Mouse (Mus musculus) testis, adult 2 months (tissue): ENCODE results near the gene Zfp874b. TPM values are rescaled to one million over a fixed set of nuclear protein-coding genes. Genes with fewer than 3 reads are reported as not detected.
"Not testable (repeated sequence)": the region's sequence is repeated elsewhere in the genome, so short reads cannot be mapped to it uniquely, and the experiment has no call there.

Source experiments
- H3K27ac ChIP-seq: fragments of 200-500 bp; 2 replicates; pipeline ENCODE4 v1.5.1; 2012; ENCODE audit warnings: low read depth, low read length; ENCODE audit not compliant: control insufficient read depth, insufficient read depth
- H3K27me3 ChIP-seq: fragments of 200-500 bp; 2 replicates; pipeline ENCODE4 v1.6.1; 2012; ENCODE audit warnings: mild to moderate bottlenecking, low read length, moderate library complexity; ENCODE audit not compliant: control insufficient read depth, insufficient read depth
- H3K36me3 ChIP-seq: fragments of 200-500 bp; 2 replicates; pipeline ENCODE4 v1.6.1; 2012; ENCODE audit warnings: mild to moderate bottlenecking, low read length; ENCODE audit not compliant: control insufficient read depth, insufficient read depth
- H3K4me1 ChIP-seq: fragments of 200-500 bp; 2 replicates; pipeline ENCODE4 v1.6.1; 2012; ENCODE audit warnings: low read length; ENCODE audit not compliant: control insufficient read depth, insufficient read depth
- H3K4me3 ChIP-seq: fragments of 200-500 bp; 2 replicates; pipeline ENCODE4 v1.5.1; 2012; ENCODE audit warnings: low read depth, mild to moderate bottlenecking, low read length, moderate library complexity, mixed read lengths; ENCODE audit not compliant: control insufficient read depth
- CTCF ChIP-seq: fragments of 200-500 bp; IDR thresholded peaks from 2 replicates; pipeline ENCODE4 v1.5.1; 2012; ENCODE audit warnings: low read depth, mild to moderate bottlenecking, inconsistent platforms, low read length, moderate library complexity; ENCODE audit not compliant: control insufficient read depth, insufficient read depth, insufficient replicate concordance
- POLR2A ChIP-seq: fragments of 200-500 bp; IDR thresholded peaks from 2 replicates; pipeline ENCODE4 v1.6.1; 2012; ENCODE audit warnings: low read depth, mild to moderate bottlenecking, inconsistent platforms, low read length, moderate library complexity; ENCODE audit not compliant: control insufficient read depth
- polyA plus RNA-seq: library from polyadenylated mRNA; depleted of rRNA; stranded (reverse); fragments of >200 nt; gene quantifications from 2 replicates; pipeline ENCODE4 v1.2.3, GENCODE M21; 2012; rRNA removed

The Zfp874b gene
- polyA plus RNA-seq, 1 experiment = 0.86 TPM

DNA sequence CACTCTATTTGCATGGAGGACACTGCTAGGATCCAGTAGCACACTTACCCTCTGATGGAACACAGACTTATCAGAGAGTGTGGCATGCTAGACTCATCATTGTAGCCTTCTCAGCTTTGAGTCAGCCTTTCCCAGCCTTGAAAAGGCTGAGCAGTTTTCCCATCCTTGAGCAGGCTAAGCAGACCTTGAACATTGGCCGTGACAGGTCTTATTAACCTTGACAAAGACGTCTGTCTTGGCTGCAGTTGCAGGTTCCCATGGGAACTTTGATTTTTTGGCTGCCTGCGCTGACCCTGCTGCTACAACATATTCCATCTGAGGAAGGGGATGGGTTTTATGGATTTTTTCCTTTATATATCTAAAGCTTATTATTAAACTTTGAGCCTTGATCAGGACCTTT, 55.9 kb downstream of the Zfp874b start:
- Histone ChIP-seq H3K36me3 (no peaks in the 10 kb centered on the region), H3K4me1 (no peaks in the 10 kb centered on the region), H3K4me3 (no peak overlapping the region), H3K27ac (no peak overlapping the region), H3K27me3 (no peaks in the 10 kb centered on the region)
- TF ChIP-seq CTCF = no peak
- TF ChIP-seq POLR2A = no peak

- not testable (repeated sequence) for H3K4me1 ChIP-seq, H3K27me3 ChIP-seq, H3K27ac ChIP-seq, H3K4me3 ChIP-seq, H3K36me3 ChIP-seq
Measured at GRCm38 (mm10) chr13:67425699-67426098, 58.4 kb downstream of the Zfp874b start.

DNA sequence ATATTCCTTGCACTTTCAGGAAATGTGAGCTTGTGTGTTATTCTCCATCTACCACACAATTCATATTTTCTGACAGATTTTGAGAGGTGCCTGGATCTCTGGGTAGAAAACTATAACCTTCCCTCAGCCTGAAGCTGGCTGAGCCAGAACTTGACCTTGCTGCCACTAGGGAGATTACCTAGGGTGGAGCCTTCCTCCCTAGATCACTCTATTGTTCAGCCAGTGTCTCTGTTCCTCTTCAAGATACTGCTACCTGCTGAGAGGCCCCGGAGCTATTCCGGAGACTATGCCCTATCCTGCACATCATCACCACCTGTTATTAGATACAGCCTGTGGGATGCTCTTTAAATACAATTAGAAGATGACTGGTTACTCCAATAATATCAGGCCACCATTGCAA, 61.5 kb downstream of the Zfp874b start:
- not testable (repeated sequence) for H3K4me1 ChIP-seq, H3K36me3 ChIP-seq, H3K27me3 ChIP-seq, H3K27ac ChIP-seq, H3K4me3 ChIP-seq

Other genes starting within 250 kb of the Zfp874b start
- 1.3 and 1.5 TPM in 2 replicates for gene Zfp458, start 205.8 kb downstream of the Zfp874b start, polyA plus RNA-seq
- 1.2 and 1.5 TPM in 2 replicates for gene Zfp457, start 177.8 kb downstream of the Zfp874b start, polyA plus RNA-seq
- gene Zfp595, start 151.7 kb downstream of the Zfp874b start, polyA plus RNA-seq = 0.47 and 0.52 TPM in 2 replicates
- gene Gm28044, start 123.7 kb downstream of the Zfp874b start, polyA plus RNA-seq = not detected in 2 replicates
- gene Zfp953, start 123.7 kb downstream of the Zfp874b start, polyA plus RNA-seq = 0.19 and 0.27 TPM in 2 replicates
- gene Gm28041, start 108.5 kb downstream of the Zfp874b start, polyA plus RNA-seq = not detected in 2 replicates
- 0.06 and 0.09 TPM in 2 replicates for gene Zfp456, start 108.4 kb downstream of the Zfp874b start, polyA plus RNA-seq
- gene Zfp429, start 84.4 kb downstream of the Zfp874b start, polyA plus RNA-seq = 0.17 and 0.60 TPM in 2 replicates
- gene Zfp459, start 62.8 kb downstream of the Zfp874b start, polyA plus RNA-seq = 0.14 and 0.62 TPM in 2 replicates
- gene Zfp874a, start 32.6 kb downstream of the Zfp874b start, polyA plus RNA-seq = 0.65 and 0.70 TPM in 2 replicates
- gene Zfp58, start 16.3 kb upstream of the Zfp874b start, polyA plus RNA-seq = 2.8 and 3.2 TPM in 2 replicates
- gene Gm26965, start 41.9 kb upstream of the Zfp874b start, polyA plus RNA-seq = not detected in 2 replicates
- 59.3 and 86.0 TPM in 2 replicates for gene Zfp87, start 41.9 kb upstream of the Zfp874b start, polyA plus RNA-seq
- 2.0 and 2.6 TPM in 2 replicates for gene Zfp748, start 69.6 kb upstream of the Zfp874b start, polyA plus RNA-seq
- 0.32 and 0.34 TPM in 2 replicates for gene Zfp729b, start 125.4 kb upstream of the Zfp874b start, polyA plus RNA-seq
- not detected in 2 replicates for gene Gm49345, start 153.5 kb upstream of the Zfp874b start, polyA plus RNA-seq
- 0.38 and 0.47 TPM in 2 replicates for gene Zfp729a, start 153.5 kb upstream of the Zfp874b start, polyA plus RNA-seq
- 1.4 and 1.9 TPM in 2 replicates for gene Zfp738, start 202.8 kb upstream of the Zfp874b start, polyA plus RNA-seq
- 1.4 and 1.5 TPM in 2 replicates for gene Zfp65, start 244.9 kb upstream of the Zfp874b start, polyA plus RNA-seq